Mouse (Mus musculus) hindbrain, embryonic 11.5 days (tissue): ENCODE measurements at regions not wholly inside any gene's neighbourhood (a gene's known extent, or its start where the extent isn't known, plus 50 kb on each side); places are given as distances from the start of the nearest gene placed in this dataset.
"Not testable (repeated sequence)": the region's sequence is repeated elsewhere in the genome, so short reads cannot be mapped to it uniquely, and the experiment has no call there.

ENCODE experiments used
- ATAC-seq: fragments of 200-750 bp; cut with Nextera tagmentation; 2 replicates; pipeline ENCODE4 v1.8.0; 2017; ENCODE audit warnings: mild to moderate bottlenecking, moderate TSS enrichment, moderate library complexity; ENCODE audit not compliant: low FRiP score
- DNase-seq: peaks from one replicate; pipeline ENCODE4 v3.0.0-alpha.2; 2015; ENCODE audit warnings: low spot score
- H3K27ac ChIP-seq: fragments of 300-500 bp; sonication (generic); 2 replicates; pipeline ENCODE4 v1.5.1; 2014; ENCODE audit warnings: mild to moderate bottlenecking, low read depth, low read length
- H3K27me3 ChIP-seq: fragments of 300-500 bp; sonication (generic); 2 replicates; pipeline ENCODE4 v1.6.1; 2014; ENCODE audit warnings: mild to moderate bottlenecking, low read length, moderate library complexity, mixed read lengths; ENCODE audit not compliant: control insufficient read depth, insufficient read depth
- H3K36me3 ChIP-seq: fragments of 300-500 bp; sonication (generic); 2 replicates; pipeline ENCODE4 v1.6.1; 2014; ENCODE audit warnings: mild to moderate bottlenecking, low read length, moderate library complexity, mixed read lengths; ENCODE audit not compliant: control insufficient read depth, insufficient read depth
- H3K4me1 ChIP-seq: fragments of 300-500 bp; sonication (generic); replicated peaks from 2 replicates; pipeline ENCODE4 v1.6.1; 2014; ENCODE audit warnings: low read length, mixed read lengths; ENCODE audit not compliant: control insufficient read depth, insufficient read depth
- H3K4me2 ChIP-seq: fragments of 300-500 bp; sonication (generic); replicated peaks from 2 replicates; pipeline ENCODE4 v1.6.1; 2014; ENCODE audit warnings: mild to moderate bottlenecking, low read depth, low read length
- H3K4me3 ChIP-seq: fragments of 300-500 bp; sonication (generic); 2 replicates; pipeline ENCODE4 v1.5.1; 2014; ENCODE audit warnings: low read depth, low read length
- H3K9ac ChIP-seq: fragments of 300-500 bp; sonication (generic); 2 replicates; pipeline ENCODE4 v1.6.1; 2014; ENCODE audit warnings: low read depth, low read length
- H3K9me3 ChIP-seq: fragments of 300-500 bp; sonication (generic); 2 replicates; pipeline ENCODE4 v1.6.1; 2016; ENCODE audit warnings: low read length; ENCODE audit not compliant: control insufficient read depth
- WGBS: fragments of 180-500 bp; shearing (Covaris S2); extraction: QIAGEN DNeasy Blood & Tissue Kit; methylation state at CpG from one replicate; pipeline ENCODE4 v1.1.7; 2014; 5-methylcytosine and 5-hydroxymethylcytosine counted together

DNA sequence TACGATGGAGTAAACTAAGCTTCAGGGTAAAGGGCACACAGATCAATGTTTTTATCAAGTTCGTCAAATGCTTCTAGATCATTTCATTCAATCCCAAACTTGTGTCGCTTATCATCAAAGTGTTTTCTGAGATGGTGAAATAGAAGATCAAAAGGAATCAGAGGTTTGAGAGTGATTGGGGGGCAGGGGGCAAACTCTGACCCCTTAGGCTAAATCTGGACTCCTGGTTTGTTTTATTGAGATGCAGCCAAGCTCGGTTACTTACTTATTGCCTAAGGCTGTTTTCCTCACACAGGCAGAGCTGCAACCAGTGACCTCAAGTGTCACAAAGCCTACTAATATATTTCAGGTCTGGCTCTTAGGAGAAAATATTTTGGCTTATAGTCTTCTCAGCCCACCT lies 94.3 kb downstream of the Dusp6 start:
- no peak for DNase-seq
- H3K9ac ChIP-seq = no peak overlapping the region
- H3K36me3 ChIP-seq = no peaks in the 10 kb centered on the region
- H3K4me1 ChIP-seq = no peaks in the 10 kb centered on the region
- H3K4me2 ChIP-seq = no peak overlapping the region
- no peak for ATAC-seq
- H3K27me3 ChIP-seq = no peaks in the 10 kb centered on the region
- H3K4me3 ChIP-seq = no peak overlapping the region
- WGBS = 83% methylated on average over 4 of the region's 4 CpGs
- H3K27ac ChIP-seq = no peak overlapping the region
- no peaks in the 10 kb centered on the region for H3K9me3 ChIP-seq

DNA sequence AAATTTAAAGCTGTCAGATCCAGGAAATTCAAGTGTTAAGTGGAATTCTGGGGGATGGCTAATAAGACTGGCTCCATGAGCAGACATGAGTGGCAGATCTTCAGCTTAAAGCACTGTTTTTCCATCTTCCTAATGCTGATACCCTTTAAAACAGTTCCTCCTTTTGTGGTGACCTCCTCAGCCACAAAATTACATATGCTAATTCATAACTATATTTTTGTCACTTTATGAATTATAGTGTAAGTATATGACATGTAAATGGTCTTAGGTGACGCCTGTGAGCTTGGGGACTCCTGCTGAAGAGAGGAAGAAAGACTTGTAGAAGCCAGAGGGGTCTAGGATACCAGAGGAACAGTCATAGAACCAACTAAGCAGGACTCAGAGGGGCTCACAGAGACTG lies 95.2 kb downstream of the Dusp6 start:
- H3K36me3 ChIP-seq = no peaks in the 10 kb centered on the region
- no peak overlapping the region for H3K4me3 ChIP-seq
- WGBS = 91% methylated on average over 1 of the region's 1 CpGs
- no peak overlapping the region for H3K9ac ChIP-seq
- no peaks in the 10 kb centered on the region for H3K4me1 ChIP-seq
- DNase-seq (no peak), ATAC-seq (no peak)
- no peaks in the 10 kb centered on the region for H3K9me3 ChIP-seq
- no peak overlapping the region for H3K4me2 ChIP-seq
- no peaks in the 10 kb centered on the region for H3K27me3 ChIP-seq
- no peak overlapping the region for H3K27ac ChIP-seq

DNA sequence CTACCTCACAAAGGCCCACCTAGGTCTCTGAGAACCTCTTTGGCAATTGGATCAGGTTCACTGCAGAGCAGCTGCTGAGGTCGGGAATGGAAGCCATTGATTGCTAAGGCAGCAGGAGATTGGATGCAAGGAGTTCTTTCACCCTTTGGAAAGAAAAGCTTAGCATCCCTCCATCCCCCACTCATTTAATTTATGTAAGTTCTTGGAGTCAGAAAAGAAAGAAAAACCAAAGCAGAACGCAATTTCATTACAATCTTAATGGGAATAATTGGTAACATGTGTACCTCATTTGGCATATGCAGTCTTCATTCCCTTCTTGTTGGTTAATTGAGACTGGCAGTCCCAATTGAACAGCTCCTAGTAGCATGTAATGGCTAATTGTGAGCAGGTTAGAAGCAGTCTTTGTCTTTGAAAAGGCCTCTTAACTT lies 96.4 kb downstream of the Dusp6 start:
- Histone ChIP-seq H3K27ac (no peak overlapping the region), H3K9ac (no peak overlapping the region), H3K4me1 (no peaks in the 10 kb centered on the region), H3K27me3 (no peaks in the 10 kb centered on the region), H3K4me3 (no peak overlapping the region), H3K4me2 (no peak overlapping the region), H3K9me3 (no peaks in the 10 kb centered on the region), H3K36me3 (no peaks in the 10 kb centered on the region)
- no peak for ATAC-seq
- no peak for DNase-seq
- WGBS = 54% methylated on average over 2 of the region's 2 CpGs

DNA sequence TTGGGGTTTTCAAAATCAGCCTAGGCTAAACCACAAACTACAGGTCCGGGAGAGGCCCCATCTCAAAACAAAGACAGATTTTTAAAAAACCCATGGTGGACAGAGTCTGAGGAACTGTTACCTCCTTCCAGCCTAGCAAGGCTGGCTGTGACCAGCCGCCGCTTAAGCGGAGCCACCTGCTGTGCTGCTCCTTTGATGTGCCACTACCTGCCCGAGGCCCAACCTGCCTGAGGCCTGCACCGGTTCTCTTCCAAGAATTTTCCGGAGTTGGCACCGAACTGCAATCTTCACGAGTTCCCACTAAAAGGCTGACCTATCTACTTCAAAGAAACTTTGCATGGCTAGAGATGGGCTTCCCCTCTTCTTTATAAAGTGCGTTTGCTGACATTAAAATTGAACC lies 97.6 kb downstream of the Dusp6 start:
- not testable (repeated sequence) for H3K27ac ChIP-seq, H3K36me3 ChIP-seq, H3K4me3 ChIP-seq, H3K4me2 ChIP-seq, H3K4me1 ChIP-seq, H3K9me3 ChIP-seq, DNase-seq, ATAC-seq, H3K27me3 ChIP-seq, H3K9ac ChIP-seq
- WGBS = 48% methylated on average over 10 of the region's 10 CpGs

DNA sequence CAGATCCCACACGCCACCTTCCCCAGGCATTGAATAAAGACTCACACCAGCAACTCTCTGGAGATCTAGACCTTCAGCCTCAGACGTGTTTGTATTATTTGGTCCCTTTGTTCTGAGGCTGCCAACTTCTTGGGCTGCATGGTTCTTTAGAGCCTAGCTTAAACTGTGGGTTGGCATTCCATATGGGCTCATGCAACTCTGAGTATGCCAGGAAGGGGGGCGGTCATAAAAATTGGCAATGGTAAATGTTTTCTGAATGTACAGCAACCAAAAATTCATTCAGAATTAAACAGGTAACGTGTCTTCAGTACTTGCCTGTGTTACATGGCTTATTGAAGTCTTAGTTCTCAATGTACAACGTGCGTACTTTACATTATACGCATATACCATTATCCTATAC lies 103.1 kb downstream of the Dusp6 start:
- H3K4me1 ChIP-seq = no peaks in the 10 kb centered on the region
- no peak overlapping the region for H3K9ac ChIP-seq
- no peak overlapping the region for H3K4me2 ChIP-seq
- WGBS = 86% methylated on average over 7 of the region's 7 CpGs
- no peak overlapping the region for H3K4me3 ChIP-seq
- H3K27me3 ChIP-seq = no peaks in the 10 kb centered on the region
- no peak overlapping the region for H3K27ac ChIP-seq
- no peaks in the 10 kb centered on the region for H3K9me3 ChIP-seq
- H3K36me3 ChIP-seq = no peaks in the 10 kb centered on the region
- no peak for ATAC-seq
- DNase-seq = no peak

DNA sequence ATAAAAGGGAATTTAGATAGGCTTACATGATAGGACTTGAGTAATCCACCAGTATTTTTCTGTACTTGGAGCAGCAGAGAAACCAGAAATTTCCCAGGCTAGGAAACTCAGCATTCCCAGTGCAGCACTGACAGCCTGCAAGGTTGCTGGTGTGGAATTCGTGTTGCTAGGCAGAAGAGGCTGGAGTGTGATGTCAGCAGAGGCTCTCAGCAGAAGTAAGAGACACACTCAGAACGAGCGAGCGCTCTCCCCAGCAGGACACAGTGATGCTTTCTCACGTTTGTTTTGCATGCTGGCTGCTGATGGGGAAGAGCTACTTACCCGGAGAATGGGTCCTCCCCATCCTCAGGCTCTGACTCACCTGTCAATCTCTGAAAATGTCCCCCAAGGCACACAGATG lies 104.7 kb downstream of the Dusp6 start:
- Histone ChIP-seq H3K27ac (no peak overlapping the region), H3K4me1 (no peaks in the 10 kb centered on the region), H3K9me3 (no peaks in the 10 kb centered on the region), H3K27me3 (no peaks in the 10 kb centered on the region), H3K4me2 (no peak overlapping the region), H3K9ac (no peak overlapping the region), H3K4me3 (no peak overlapping the region), H3K36me3 (no peaks in the 10 kb centered on the region)
- WGBS = 43% methylated on average over 6 of the region's 6 CpGs
- DNase-seq (no peak), ATAC-seq (no peak)

DNA sequence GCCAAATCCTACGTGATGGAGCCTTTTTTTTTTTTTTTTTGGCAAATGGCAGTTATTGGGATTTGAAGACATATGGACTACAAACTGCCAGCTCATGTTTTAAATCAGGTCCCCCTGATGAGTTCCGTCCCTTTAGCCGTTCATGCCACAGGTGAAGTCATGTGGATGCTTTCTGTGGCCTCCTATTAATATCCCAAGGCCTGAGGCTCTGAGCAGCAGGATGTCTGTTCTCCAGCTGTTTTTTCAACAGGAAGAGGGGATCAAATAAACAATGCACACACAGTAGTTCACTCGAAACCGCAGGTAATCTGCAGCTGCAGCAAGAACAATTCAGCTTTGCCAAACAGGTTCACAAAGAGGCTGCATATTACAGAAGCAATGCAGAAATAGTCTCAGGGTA lies 112.1 kb downstream of the Dusp6 start:
- WGBS = 61% methylated on average over 5 of the region's 5 CpGs
- no peak overlapping the region for H3K4me3 ChIP-seq
- no peak overlapping the region for H3K9ac ChIP-seq
- H3K36me3 ChIP-seq = no peaks in the 10 kb centered on the region
- no peaks in the 10 kb centered on the region for H3K9me3 ChIP-seq
- no peak overlapping the region for H3K4me2 ChIP-seq
- H3K4me1 ChIP-seq = no peaks in the 10 kb centered on the region
- DNase-seq (no peak), ATAC-seq (no peak)
- H3K27ac ChIP-seq = no peak overlapping the region
- H3K27me3 ChIP-seq = no peaks in the 10 kb centered on the region

DNA sequence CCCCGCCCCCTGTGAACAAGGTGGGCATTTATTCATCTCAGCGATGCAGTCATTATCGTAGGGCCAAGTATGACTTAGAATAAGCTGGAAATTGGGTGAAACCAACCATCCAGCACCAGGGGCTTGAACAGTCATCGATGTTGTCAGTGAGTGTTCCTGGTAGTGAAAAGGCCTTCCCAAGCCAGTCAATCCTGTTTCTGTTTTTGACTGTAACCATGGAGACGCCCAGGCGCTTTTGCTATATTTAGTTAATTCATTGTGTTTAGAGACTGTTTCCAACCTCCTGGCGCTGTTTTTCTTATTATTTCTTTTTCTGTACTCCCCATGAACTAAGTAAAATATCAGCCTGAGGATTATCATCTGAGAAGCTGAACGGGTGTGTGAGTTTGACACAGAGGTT lies 113.4 kb downstream of the Dusp6 start:
- no peak for DNase-seq
- Histone ChIP-seq H3K9ac (no peak overlapping the region), H3K4me1 (no peaks in the 10 kb centered on the region), H3K27me3 (no peaks in the 10 kb centered on the region), H3K4me3 (no peak overlapping the region), H3K9me3 (no peaks in the 10 kb centered on the region), H3K36me3 (no peaks in the 10 kb centered on the region), H3K27ac (no peak overlapping the region), H3K4me2 (no peak overlapping the region)
- 75% methylated on average over 8 of the region's 8 CpGs for WGBS
- no peak for ATAC-seq

DNA sequence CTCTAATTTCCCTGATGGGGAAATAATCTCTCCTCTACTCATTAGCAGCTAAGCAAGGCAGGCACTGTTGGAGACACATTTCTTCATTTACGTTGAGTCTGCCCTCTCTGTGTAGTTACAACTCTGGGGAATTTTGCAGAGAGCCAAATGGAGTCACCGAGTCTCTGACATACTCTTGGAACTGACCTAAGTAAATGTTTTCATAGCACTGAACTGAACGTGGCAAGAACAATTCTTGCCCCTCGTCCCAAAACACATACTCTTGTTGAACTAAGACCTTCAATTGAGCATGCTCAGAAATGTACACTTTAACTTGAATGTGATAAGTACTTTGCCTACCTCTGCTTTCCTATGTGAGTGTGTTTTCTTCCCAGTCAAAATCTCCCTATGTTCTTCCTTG lies 114.5 kb downstream of the Dusp6 start:
- H3K4me2 ChIP-seq = no peak overlapping the region
- H3K27me3 ChIP-seq = no peaks in the 10 kb centered on the region
- no peaks in the 10 kb centered on the region for H3K4me1 ChIP-seq
- WGBS = 74% methylated on average over 4 of the region's 4 CpGs
- DNase-seq (no peak), ATAC-seq (no peak)
- H3K9me3 ChIP-seq = no peaks in the 10 kb centered on the region
- H3K36me3 ChIP-seq = no peaks in the 10 kb centered on the region
- no peak overlapping the region for H3K27ac ChIP-seq
- H3K9ac ChIP-seq = no peak overlapping the region
- no peak overlapping the region for H3K4me3 ChIP-seq
